In genomic region chr3:103739329-103739728, GRCm38 (mm10) we compare ENCODE assay signal across 9 mouse cellular contexts. TPM values are rescaled to one million over a fixed set of nuclear protein-coding genes. Genes with fewer than 3 reads are reported as not detected.
DNase-seq lines count a peak whose midpoint lies in the region; ATAC-seq and TF ChIP-seq lines count a peak whose summit lies in the region.
"Had no signal": no experiment of that assay in that cellular context is flagged by ENCODE, and none has a peak within 500 bp of the region (broad histone marks: within the 10 kb centered on the region; RNA-seq: fewer than 3 reads in every experiment).

TSS of gene Gm10964 (plus strand) at chr3:103739366.

- DNase-seq in lung, postnatal 14 days: no peak
- DNase-seq in adipocyte (ENCODE audit: low spot score): no peak
- DNase-seq in adrenal gland, postnatal 14 days: no peak
- DNase-seq in left cerebral cortex, postnatal 10 days (ENCODE audit: extremely low spot score in 1 of 2, low spot score in 2 of 2): no peak
- DNase-seq: left cerebral cortex, postnatal 4 days had no signal

- peak within 1 kb of the TSS; percentile 49 for H3K4me2 ChIP-seq in lung, embryonic 16.5 days (ENCODE audit: low read depth, low read length)
- H3K4me2 ChIP-seq in forebrain, embryonic 15.5 days (replicated peaks): peak within 1 kb of the TSS; percentile 39
- H3K4me2 ChIP-seq in limb, embryonic 12.5 days: peak within 1 kb of the TSS; percentile 71

- no peak for TF ChIP-seq CTCF in olfactory bulb, adult 2 months (IDR thresholded peaks at IDR 0.05; ENCODE audit: insufficient read depth, low read depth, low read length)

- intact Hi-C loops in left cerebral cortex, postnatal 10 days (cut with DNase I): loop anchor here (5.0 kb wide), 2 partner anchors 302 to 347 kb away; no protein-coding TSS in a partner anchor

- H3K4me1 ChIP-seq in lung, embryonic 16.5 days (replicated peaks; ENCODE audit: control insufficient read depth, insufficient read depth, low read length): peaks cover 33% of the 10 kb centered on the region
- H3K4me1 ChIP-seq in forebrain, embryonic 15.5 days: peaks cover 42% of the 10 kb centered on the region
- H3K4me1 ChIP-seq in limb, embryonic 12.5 days (replicated peaks): peaks cover 48% of the 10 kb centered on the region
- H3K4me1 ChIP-seq in olfactory bulb, adult 2 months (ENCODE audit: control insufficient read depth, insufficient read depth, low read length): peaks cover 35% of the 10 kb centered on the region

- 83% methylated on average over 1 of the region's 1 CpGs for WGBS in lung, embryonic 16.5 days
- WGBS in forebrain, embryonic 15.5 days: 87% methylated on average over 1 of the region's 1 CpGs
- WGBS in limb, embryonic 12.5 days: 90% methylated on average over 1 of the region's 1 CpGs
- WGBS in olfactory bulb, adult 2 months: 74% methylated on average over 1 of the region's 1 CpGs

- peak within 1 kb of the TSS; percentile 60 for H3K9ac ChIP-seq in lung, embryonic 16.5 days (ENCODE audit: low read length)
- 0 out of 2 replicates have a peak within 1 kb of the TSS, but pooled peaks have one; percentile 20 for H3K9ac ChIP-seq in forebrain, embryonic 15.5 days (replicated peaks)
- peak within 1 kb of the TSS; percentile 59; the same call in 1 of the 2 replicates for H3K9ac ChIP-seq in limb, embryonic 12.5 days (replicated peaks)

- peaks cover 11% of the 10 kb centered on the region for H3K36me3 ChIP-seq in lung, embryonic 16.5 days (ENCODE audit: control insufficient read depth, insufficient read depth, low read length)
- peaks cover 20% of the 10 kb centered on the region for H3K36me3 ChIP-seq in forebrain, embryonic 15.5 days
- peaks cover 21% of the 10 kb centered on the region for H3K36me3 ChIP-seq in limb, embryonic 12.5 days

- peak within 1 kb of the TSS; percentile 41 for H3K4me3 ChIP-seq in lung, embryonic 16.5 days (ENCODE audit: low read length)
- peak within 1 kb of the TSS; percentile 14 for H3K4me3 ChIP-seq in forebrain, embryonic 15.5 days
- peak within 1 kb of the TSS; percentile 45 for H3K4me3 ChIP-seq in limb, embryonic 12.5 days (replicated peaks)
- H3K4me3 ChIP-seq in olfactory bulb, adult 2 months (ENCODE audit: insufficient read depth, low read depth, low read length): peak within 1 kb of the TSS; percentile 14; the same call in 1 of the 2 replicates

- no peaks in the 10 kb centered on the region for H3K27me3 ChIP-seq in lung, embryonic 16.5 days (ENCODE audit: control insufficient read depth, insufficient read depth, low read depth, low read length)
- H3K27me3 ChIP-seq in forebrain, embryonic 15.5 days: no peaks in the 10 kb centered on the region
- H3K27me3 ChIP-seq in limb, embryonic 12.5 days: no peaks in the 10 kb centered on the region

- no peak for TF ChIP-seq POLR2A in olfactory bulb, adult 2 months (IDR thresholded peaks at IDR 0.05; ENCODE audit: insufficient read depth, low read depth, low read length)

- no peak for ATAC-seq in lung, embryonic 16.5 days (ENCODE audit: low read depth)
- ATAC-seq in forebrain, embryonic 15.5 days (replicated peaks): no peak
- no peak for ATAC-seq in limb, embryonic 12.5 days (ENCODE audit: insufficient number of reproducible peaks, insufficient read depth, low FRiP score, low TSS enrichment, low read depth)

- no peaks in the 10 kb centered on the region for H3K9me3 ChIP-seq in lung, embryonic 16.5 days (ENCODE audit: control insufficient read depth, low read length)
- no peaks in the 10 kb centered on the region for H3K9me3 ChIP-seq in forebrain, embryonic 15.5 days
- H3K9me3 ChIP-seq in limb, embryonic 12.5 days: no peaks in the 10 kb centered on the region

- H3K27ac ChIP-seq in lung, embryonic 16.5 days (ENCODE audit: low read length): peak within 1 kb of the TSS; percentile 96
- H3K27ac ChIP-seq in forebrain, embryonic 15.5 days (replicated peaks): peak within 1 kb of the TSS; percentile 83
- peak within 1 kb of the TSS; percentile 97 for H3K27ac ChIP-seq in limb, embryonic 12.5 days
- peak within 1 kb of the TSS; percentile 71 for H3K27ac ChIP-seq in olfactory bulb, adult 2 months (ENCODE audit: insufficient read depth, low read depth, low read length)

RNA-seq across cellular contexts. Expression of gene Gm10964, which starts in this region (rescaled TPM):
- polyA plus RNA-seq in lung, embryonic 16.5 days (2015; fragmentation: Nextera tagmentation; extraction: Ambion mirVana): not detected in 2 replicates
- polyA plus RNA-seq in forebrain, embryonic 15.5 days (2015; fragmentation: Nextera tagmentation; extraction: Ambion mirVana): not detected in 2 replicates
- polyA plus RNA-seq in limb, embryonic 12.5 days (2016; fragmentation: Nextera tagmentation; extraction: Ambion mirVana): not detected in 2 replicates
- polyA plus RNA-seq in olfactory bulb, adult 2 months (2012; ENCODE audit: insufficient read depth, insufficient read length, low replicate concordance, missing spikeins): not detected in 2 replicates
- not detected in 2 replicates for total RNA-seq in adrenal gland, postnatal 14 days (2021)
- total RNA-seq in left cerebral cortex, postnatal 10 days (2021): not detected
- total RNA-seq: left cerebral cortex, postnatal 4 days had no signal
